Mouse (Mus musculus) heart, postnatal 10 days (tissue): ENCODE measurements around the gene Chrm3. TPM values are rescaled to one million over a fixed set of nuclear protein-coding genes. Genes with fewer than 3 reads are reported as not detected.

Experiments used
- DNase-seq, 2 experiments: peaks; one replicate each; pipeline ENCODE4 v3.0.0; 2021
- intact Hi-C: fragments of 180-260 bp; cut with DNase I; formaldehyde crosslinking; loops from one replicate; pipeline ENCODE4 v1.15.1; 2025
- total RNA-seq, 2 experiments: library from RNA; stranded (reverse); gene quantifications; 2 replicates each; pipeline ENCODE4 v1.2.3; 2021

Chrm3 gene
- total RNA-seq, 2 experiments from 2014 or later = 1.3 to 1.8 TPM

- intact Hi-C loops = no loop called here
- DNase-seq = no peak
These were observed 459.8 kb downstream of the Chrm3 start for GRCm38 (mm10) chr13:9900653-9901385.

GRCm38 (mm10) chr13:9898664-9899369 lies 461.8 kb downstream of the Chrm3 start:
- DNase-seq = no peak
- intact Hi-C loops = no loop called here

- no peak for DNase-seq
- intact Hi-C loops = no loop called here
These were observed 463.4 kb downstream of the Chrm3 start for GRCm38 (mm10) chr13:9897231-9897630.

- intact Hi-C loops = no loop called here
- DNase-seq = no peak
These were observed 465.5 kb downstream of the Chrm3 start for GRCm38 (mm10) chr13:9895045-9895625.

GRCm38 (mm10) chr13:9891088-9891487 lies 469.6 kb downstream of the Chrm3 start:
- no peak for DNase-seq
- intact Hi-C loops = no loop called here

- no peak for DNase-seq
- intact Hi-C loops = no loop called here
These were observed 470.2 kb downstream of the Chrm3 start for GRCm38 (mm10) chr13:9890460-9890859.

GRCm38 (mm10) chr13:9889954-9890353 lies 470.7 kb downstream of the Chrm3 start:
- intact Hi-C loops = loop anchor here (10.0 kb wide), 2 partner anchors 645 to 825 kb away; no protein-coding TSS in a partner anchor
- no peak for DNase-seq

GRCm38 (mm10) chr13:9888284-9888683 lies 472.4 kb downstream of the Chrm3 start:
- no peak for DNase-seq
- intact Hi-C loops = loop anchor here (10.0 kb wide), 2 partner anchors 647 to 827 kb away; no protein-coding TSS in a partner anchor

- intact Hi-C loops = loop anchor here (10.0 kb wide), 2 partner anchors 648 to 828 kb away; no protein-coding TSS in a partner anchor
- DNase-seq = peak; percentile 15 to 18
These were observed 473.4 kb downstream of the Chrm3 start for GRCm38 (mm10) chr13:9887261-9887660.

- intact Hi-C loops = loop anchor here (10.0 kb wide), 2 partner anchors 648 to 828 kb away; no protein-coding TSS in a partner anchor
- peak in 1 of 2 experiments; percentile 21 for DNase-seq
These were observed 474.0 kb downstream of the Chrm3 start for GRCm38 (mm10) chr13:9886465-9887135.

GRCm38 (mm10) chr13:9882362-9883282 lies 478.0 kb downstream of the Chrm3 start:
- intact Hi-C loops = loop anchor here (1.0 to 10.0 kb wide), 5 partner anchors 190 to 832 kb away; no protein-coding TSS in a partner anchor
- peak; percentile 85 for DNase-seq

GRCm38 (mm10) chr13:9881930-9882329 lies 478.7 kb downstream of the Chrm3 start:
- DNase-seq = no peak
- intact Hi-C loops = loop anchor here (1.0 to 10.0 kb wide), 5 partner anchors 190 to 833 kb away; no protein-coding TSS in a partner anchor

- no peak for DNase-seq
- intact Hi-C loops = loop anchor here (5.0 to 10.0 kb wide), 3 partner anchors 192 to 834 kb away; no protein-coding TSS in a partner anchor
These were observed 480.2 kb downstream of the Chrm3 start for GRCm38 (mm10) chr13:9880401-9880800.

- intact Hi-C loops = no loop called here
- no peak for DNase-seq
These were observed 482.0 kb downstream of the Chrm3 start for GRCm38 (mm10) chr13:9878596-9879010.

GRCm38 (mm10) chr13:9873377-9873776 lies 487.3 kb downstream of the Chrm3 start:
- no peak for DNase-seq
- intact Hi-C loops = no loop called here

GRCm38 (mm10) chr13:9866161-9866560 lies 494.5 kb downstream of the Chrm3 start:
- intact Hi-C loops = no loop called here
- DNase-seq = no peak

- intact Hi-C loops = loop anchor here (5.0 to 10.0 kb wide), 5 partner anchors 165 to 963 kb away; partner anchors contain the start of gene Idi1
These were observed 513.1 kb downstream of the Chrm3 start for GRCm38 (mm10) chr13:9847515-9847914.

GRCm38 (mm10) chr13:9846543-9847434 lies 513.9 kb downstream of the Chrm3 start:
- peak; percentile 60 to 75 for DNase-seq
- intact Hi-C loops = loop anchor here (1.0 to 10.0 kb wide), 6 partner anchors 164 to 962 kb away; partner anchors contain the start of gene Idi1

More at GRCm38 (mm10) chr13:9847515-9847914, 513.1 kb downstream of the Chrm3 start:
- no peak for DNase-seq
